ENCODE assay signal across 19 mouse cellular contexts in the genomic region with DNA sequence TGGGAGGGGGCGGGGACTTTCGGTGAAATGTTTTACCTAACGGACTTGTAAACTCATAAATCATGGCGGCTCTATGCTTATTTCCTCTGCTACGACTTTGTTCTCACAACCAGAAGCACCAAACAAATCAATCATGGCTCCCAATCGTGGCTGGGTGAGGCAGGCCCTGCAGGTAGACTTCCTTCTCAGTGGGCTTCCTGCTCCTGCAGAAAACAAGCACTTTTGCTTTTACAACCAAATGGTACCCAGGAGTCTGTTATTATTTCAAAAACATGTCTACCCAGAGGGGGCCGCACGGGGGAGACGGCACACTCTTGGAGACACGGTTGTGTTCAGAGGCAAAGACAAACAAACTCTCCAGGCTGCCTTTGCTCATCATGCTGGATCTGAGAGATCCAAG.
DNase-seq lines count a peak whose midpoint lies in the region; ATAC-seq and TF ChIP-seq lines count a peak whose summit lies in the region.
"Had no signal": no experiment of that assay in that cellular context is flagged by ENCODE, and none has a peak within 500 bp of the region (broad histone marks: within the 10 kb centered on the region; RNA-seq: fewer than 3 reads in every experiment).

No protein-coding gene starts in this region.

- no peaks in the 10 kb centered on the region for H3K27me3 ChIP-seq in embryonic facial prominence, embryonic 12.5 days
- H3K27me3 ChIP-seq in embryonic facial prominence, embryonic 10.5 days (replicated peaks; ENCODE audit: low read depth, poor library complexity, severe bottlenecking) = no peaks in the 10 kb centered on the region
- H3K27me3 ChIP-seq in lung, embryonic 14.5 days (ENCODE audit: insufficient read depth, low read length) = no peaks in the 10 kb centered on the region
- no peaks in the 10 kb centered on the region for H3K27me3 ChIP-seq in limb, embryonic 10.5 days (ENCODE audit: low read depth, poor library complexity, severe bottlenecking)
- H3K27me3 ChIP-seq in stomach, embryonic 16.5 days (ENCODE audit: control insufficient read depth, insufficient read depth, low read length) = no peaks in the 10 kb centered on the region
- no peaks in the 10 kb centered on the region for H3K27me3 ChIP-seq in forebrain, embryonic 16.5 days (replicated peaks; ENCODE audit: control insufficient read depth, insufficient read depth, low read length)
- H3K27me3 ChIP-seq: limb, embryonic 15.5 days; midbrain, embryonic 15.5 days had no signal

- ATAC-seq in embryonic facial prominence, embryonic 12.5 days (ENCODE audit: insufficient number of reproducible peaks, insufficient read depth, low FRiP score, low TSS enrichment) = no peak
- no peak for ATAC-seq in lung, embryonic 14.5 days (ENCODE audit: insufficient read depth)
- no peak for ATAC-seq in stomach, embryonic 16.5 days (ENCODE audit: insufficient read depth, low FRiP score)
- ATAC-seq in forebrain, embryonic 16.5 days = no peak
- no peak for ATAC-seq in inflammation-experienced regulatory T-cells, adult 6 months
- ATAC-seq: midbrain, embryonic 15.5 days had no signal

- peak overlapping the region; percentile 24; the same call in 1 of the 2 replicates for H3K27ac ChIP-seq in embryonic facial prominence, embryonic 12.5 days
- no peak overlapping the region for H3K27ac ChIP-seq in embryonic facial prominence, embryonic 10.5 days (replicated peaks)
- H3K27ac ChIP-seq in lung, embryonic 14.5 days (ENCODE audit: low read depth) = peak overlapping the region; percentile 30; the same call in 1 of the 2 replicates
- peak overlapping the region; percentile 56 for H3K27ac ChIP-seq in limb, embryonic 10.5 days
- H3K27ac ChIP-seq in stomach, embryonic 16.5 days (ENCODE audit: low read length) = peak overlapping the region; percentile 30; the same call in 1 of the 2 replicates
- H3K27ac ChIP-seq in forebrain, embryonic 16.5 days (ENCODE audit: low read length) = no peak overlapping the region
- H3K27ac ChIP-seq: hindbrain, embryonic 14.5 days; limb, embryonic 15.5 days; midbrain, embryonic 15.5 days had no signal

- H3K36me3 ChIP-seq in embryonic facial prominence, embryonic 12.5 days = no peaks in the 10 kb centered on the region
- no peaks in the 10 kb centered on the region for H3K36me3 ChIP-seq in embryonic facial prominence, embryonic 10.5 days (replicated peaks)
- H3K36me3 ChIP-seq in lung, embryonic 14.5 days (ENCODE audit: insufficient read depth) = no peaks in the 10 kb centered on the region
- no peaks in the 10 kb centered on the region for H3K36me3 ChIP-seq in limb, embryonic 10.5 days
- H3K36me3 ChIP-seq in stomach, embryonic 16.5 days (ENCODE audit: control insufficient read depth, insufficient read depth, low read length) = no peaks in the 10 kb centered on the region
- H3K36me3 ChIP-seq in forebrain, embryonic 16.5 days (ENCODE audit: control insufficient read depth, insufficient read depth) = no peaks in the 10 kb centered on the region
- H3K36me3 ChIP-seq: limb, embryonic 15.5 days; midbrain, embryonic 15.5 days had no signal

- peak; percentile 49 for TF ChIP-seq CTCF in lung, embryonic 14.5 days (IDR thresholded peaks at IDR 0.05; ENCODE audit: low read depth)
- no peak for TF ChIP-seq CTCF in lung, adult 2 months (IDR thresholded peaks at IDR 0.05; ENCODE audit: insufficient read depth, low read length)

- no peak overlapping the region for H3K9ac ChIP-seq in embryonic facial prominence, embryonic 12.5 days
- H3K9ac ChIP-seq in lung, embryonic 14.5 days = no peak overlapping the region
- H3K9ac ChIP-seq in stomach, embryonic 16.5 days (ENCODE audit: low read length) = no peak overlapping the region
- no peak overlapping the region for H3K9ac ChIP-seq in forebrain, embryonic 16.5 days (replicated peaks; ENCODE audit: low read depth, low read length)
- H3K9ac ChIP-seq: hindbrain, embryonic 14.5 days; limb, embryonic 15.5 days; midbrain, embryonic 15.5 days had no signal

- no peak overlapping the region for H3K4me3 ChIP-seq in embryonic facial prominence, embryonic 12.5 days
- no peak overlapping the region for H3K4me3 ChIP-seq in embryonic facial prominence, embryonic 10.5 days
- no peak overlapping the region for H3K4me3 ChIP-seq in lung, embryonic 14.5 days (ENCODE audit: low read depth, low read length)
- H3K4me3 ChIP-seq in lung, adult 2 months (replicated peaks; ENCODE audit: extremely low read depth, low read depth, low read length) = no peak overlapping the region
- H3K4me3 ChIP-seq in limb, embryonic 10.5 days = no peak overlapping the region
- H3K4me3 ChIP-seq in stomach, embryonic 16.5 days (replicated peaks; ENCODE audit: low read length) = no peak overlapping the region
- H3K4me3 ChIP-seq in forebrain, embryonic 16.5 days (replicated peaks; ENCODE audit: low read length) = no peak overlapping the region
- H3K4me3 ChIP-seq: limb, embryonic 15.5 days; midbrain, embryonic 15.5 days had no signal

- H3K4me2 ChIP-seq in embryonic facial prominence, embryonic 12.5 days (replicated peaks) = no peak overlapping the region
- H3K4me2 ChIP-seq in lung, embryonic 14.5 days = peak overlapping the region; percentile 27; the same call in 1 of the 2 replicates
- H3K4me2 ChIP-seq in stomach, embryonic 16.5 days (ENCODE audit: low read depth, low read length) = no peak overlapping the region
- H3K4me2 ChIP-seq in forebrain, embryonic 16.5 days (ENCODE audit: low read length) = no peak overlapping the region
- H3K4me2 ChIP-seq: hindbrain, embryonic 14.5 days; limb, embryonic 15.5 days; midbrain, embryonic 15.5 days had no signal

- H3K4me1 ChIP-seq in embryonic facial prominence, embryonic 12.5 days = peaks cover 62% of the 10 kb centered on the region
- H3K4me1 ChIP-seq in embryonic facial prominence, embryonic 10.5 days = peaks cover 88% of the 10 kb centered on the region
- peaks cover 20% of the 10 kb centered on the region for H3K4me1 ChIP-seq in lung, embryonic 14.5 days (ENCODE audit: insufficient read depth)
- H3K4me1 ChIP-seq in lung, adult 2 months (ENCODE audit: control insufficient read depth, insufficient read depth, low read length) = no peaks in the 10 kb centered on the region
- peaks cover 96% of the 10 kb centered on the region for H3K4me1 ChIP-seq in limb, embryonic 10.5 days
- peaks cover 26% of the 10 kb centered on the region for H3K4me1 ChIP-seq in stomach, embryonic 16.5 days (ENCODE audit: control insufficient read depth, insufficient read depth, low read length)
- H3K4me1 ChIP-seq in forebrain, embryonic 16.5 days (replicated peaks; ENCODE audit: control insufficient read depth, insufficient read depth, low read length) = peaks cover 7% of the 10 kb centered on the region; the same call in 1 of the 2 replicates
- H3K4me1 ChIP-seq: midbrain, embryonic 15.5 days had no signal

- DNase-seq in embryonic facial prominence, embryonic 10.5 days (ENCODE audit: low spot score) = no peak
- peak; percentile 73 for DNase-seq in lung, embryonic 14.5 days
- no peak for DNase-seq in lung, adult 2 months
- peak; percentile 55 for DNase-seq in limb, embryonic 10.5 days (ENCODE audit: low spot score)
- DNase-seq: adrenal gland, adult 2 months; cerebellum, adult 11-12 months; cerebellum, postnatal 25 days; gastrocnemius, postnatal 10 days; heart, adult 18-20 months; layer of hippocampus, adult 9-11 months; right cerebral cortex, postnatal 14 days; thymus, postnatal 14 days had no signal

- TF ChIP-seq POLR2A in lung, adult 2 months (IDR thresholded peaks at IDR 0.05; ENCODE audit: borderline replicate concordance, extremely low read depth, low read depth, low read length) = no peak

- no peaks in the 10 kb centered on the region for H3K9me3 ChIP-seq in embryonic facial prominence, embryonic 12.5 days
- no peaks in the 10 kb centered on the region for H3K9me3 ChIP-seq in embryonic facial prominence, embryonic 10.5 days
- H3K9me3 ChIP-seq in lung, embryonic 14.5 days (ENCODE audit: low read depth, low read length) = peaks cover 6% of the 10 kb centered on the region; the same call in 1 of the 2 replicates
- H3K9me3 ChIP-seq in limb, embryonic 10.5 days (replicated peaks) = no peaks in the 10 kb centered on the region
- H3K9me3 ChIP-seq in stomach, embryonic 16.5 days (replicated peaks; ENCODE audit: control insufficient read depth, low read length) = no peaks in the 10 kb centered on the region
- no peaks in the 10 kb centered on the region for H3K9me3 ChIP-seq in forebrain, embryonic 16.5 days (ENCODE audit: control insufficient read depth, low read length)
- H3K9me3 ChIP-seq: limb, embryonic 15.5 days; midbrain, embryonic 15.5 days had no signal

- WGBS in embryonic facial prominence, embryonic 12.5 days = 52% methylated on average over 10 of the region's 10 CpGs
- 74% methylated on average over 10 of the region's 10 CpGs for WGBS in embryonic facial prominence, embryonic 10.5 days
- 16% methylated on average over 10 of the region's 10 CpGs for WGBS in lung, embryonic 14.5 days
- 29% methylated on average over 10 of the region's 10 CpGs for WGBS in lung, adult 2 months
- 10% methylated on average over 10 of the region's 10 CpGs for WGBS in limb, embryonic 10.5 days
- WGBS in stomach, embryonic 16.5 days = 21% methylated on average over 10 of the region's 10 CpGs
- 50% methylated on average over 10 of the region's 10 CpGs for WGBS in forebrain, embryonic 16.5 days

Comparison
In these comparisons a context has a peak if more than half of its experiments do, and no peak if none do; other contexts are left out.
1. H3K27ac ChIP-seq: peak in embryonic facial prominence, embryonic 12.5 days (single experiment), lung, embryonic 14.5 days (single experiment), limb, embryonic 10.5 days (single experiment) and stomach, embryonic 16.5 days (single experiment); none in embryonic facial prominence, embryonic 10.5 days (single experiment) and forebrain, embryonic 16.5 days (single experiment).
2. DNase-seq: peak in lung, embryonic 14.5 days (single experiment) and limb, embryonic 10.5 days (single experiment); none in embryonic facial prominence, embryonic 10.5 days (single experiment) and lung, adult 2 months (single experiment).